8 mouse cellular contexts compared by ENCODE assay signal in the genomic region with DNA sequence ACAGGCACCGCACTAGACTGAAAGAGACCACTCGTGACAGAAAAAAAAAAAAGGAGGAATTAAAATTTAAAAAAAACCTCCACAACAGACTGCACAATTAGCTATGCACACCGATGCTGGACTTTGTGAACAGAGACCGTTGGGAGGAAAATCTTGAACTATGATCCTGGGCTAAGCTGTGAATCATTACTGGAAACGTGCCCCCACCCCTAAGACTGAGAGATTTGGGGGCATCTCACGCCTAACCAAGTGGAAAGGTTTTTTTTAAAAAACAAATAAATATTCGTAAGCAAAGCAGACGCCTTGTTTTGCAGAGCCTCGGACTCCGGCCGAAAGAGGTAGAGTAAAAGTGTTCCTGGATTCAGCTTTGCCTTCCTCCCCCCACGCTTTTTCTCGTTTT. TPM values are rescaled to one million over a fixed set of nuclear protein-coding genes. Genes with fewer than 3 reads are reported as not detected.
DNase-seq lines count a peak whose midpoint lies in the region; ATAC-seq and TF ChIP-seq lines count a peak whose summit lies in the region.

No protein-coding gene starts in this region.

- 1% methylated on average over 13 of the region's 13 CpGs for WGBS in lung, embryonic 16.5 days
- 1% methylated on average over 13 of the region's 13 CpGs for WGBS in forebrain, embryonic 12.5 days
- WGBS in limb, embryonic 11.5 days = 3% methylated on average over 13 of the region's 13 CpGs
- under 1% methylated on average over 13 of the region's 13 CpGs for WGBS in olfactory bulb, adult 2 months

- peak overlapping the region; percentile 62 for H3K9ac ChIP-seq in lung, embryonic 16.5 days (ENCODE audit: low read length)
- H3K9ac ChIP-seq in forebrain, embryonic 12.5 days = peak overlapping the region; percentile 62
- H3K9ac ChIP-seq in limb, embryonic 11.5 days (ENCODE audit: low read length) = no peak overlapping the region

- H3K9me3 ChIP-seq in lung, embryonic 16.5 days (ENCODE audit: control insufficient read depth, low read length) = no peaks in the 10 kb centered on the region
- H3K9me3 ChIP-seq in forebrain, embryonic 12.5 days = no peaks in the 10 kb centered on the region
- H3K9me3 ChIP-seq in limb, embryonic 11.5 days (ENCODE audit: control insufficient read depth, low read length) = no peaks in the 10 kb centered on the region

- no peak for TF ChIP-seq CTCF in olfactory bulb, adult 2 months (IDR thresholded peaks at IDR 0.05; ENCODE audit: insufficient read depth, low read depth, low read length)

- H3K27me3 ChIP-seq in lung, embryonic 16.5 days (ENCODE audit: control insufficient read depth, insufficient read depth, low read depth, low read length) = peaks cover 29% of the 10 kb centered on the region
- peaks cover 21% of the 10 kb centered on the region for H3K27me3 ChIP-seq in forebrain, embryonic 12.5 days
- H3K27me3 ChIP-seq in limb, embryonic 11.5 days (ENCODE audit: control insufficient read depth, insufficient read depth, low read length) = peaks cover 28% of the 10 kb centered on the region

- ATAC-seq in lung, embryonic 16.5 days (ENCODE audit: low read depth) = no peak
- no peak for ATAC-seq in forebrain, embryonic 12.5 days (ENCODE audit: low FRiP score)
- ATAC-seq in limb, embryonic 11.5 days (ENCODE audit: insufficient number of reproducible peaks, low FRiP score, low TSS enrichment, low read depth) = no peak
- no peak for ATAC-seq in erythroid progenitor cell, adult 5-6 weeks (replicated peaks; ENCODE audit: low FRiP score, poor library complexity, severe bottlenecking)

- no peak overlapping the region for H3K27ac ChIP-seq in lung, embryonic 16.5 days (ENCODE audit: low read length)
- peak overlapping the region; percentile 59; the same call in 1 of the 2 replicates for H3K27ac ChIP-seq in forebrain, embryonic 12.5 days
- no peak overlapping the region for H3K27ac ChIP-seq in limb, embryonic 11.5 days (replicated peaks; ENCODE audit: low read depth, low read length)
- H3K27ac ChIP-seq in olfactory bulb, adult 2 months (ENCODE audit: insufficient read depth, low read depth, low read length) = peak overlapping the region; percentile 86

- H3K4me2 ChIP-seq in lung, embryonic 16.5 days (ENCODE audit: low read depth, low read length) = peak overlapping the region; percentile 64
- peak overlapping the region; percentile 92 for H3K4me2 ChIP-seq in forebrain, embryonic 12.5 days
- H3K4me2 ChIP-seq in limb, embryonic 11.5 days (ENCODE audit: low read depth, severe bottlenecking) = peak overlapping the region; percentile 74

- DNase-seq in lung, postnatal 10 days = no peak
- peak; percentile 28 for DNase-seq in limb, embryonic 11.5 days (ENCODE audit: low spot score)
- DNase-seq in thymus, postnatal 14 days = no peak
- no peak for DNase-seq in B cell, adult 2 months

- peaks cover 9% of the 10 kb centered on the region for H3K4me1 ChIP-seq in lung, embryonic 16.5 days (replicated peaks; ENCODE audit: control insufficient read depth, insufficient read depth, low read length)
- H3K4me1 ChIP-seq in forebrain, embryonic 12.5 days = peaks cover 15% of the 10 kb centered on the region
- no peaks in the 10 kb centered on the region for H3K4me1 ChIP-seq in limb, embryonic 11.5 days (ENCODE audit: control insufficient read depth, insufficient read depth, low read length)
- peaks cover 11% of the 10 kb centered on the region; the same call in 1 of the 2 replicates for H3K4me1 ChIP-seq in olfactory bulb, adult 2 months (ENCODE audit: control insufficient read depth, insufficient read depth, low read length)

- TF ChIP-seq POLR2A in olfactory bulb, adult 2 months (IDR thresholded peaks at IDR 0.05; ENCODE audit: insufficient read depth, low read depth, low read length) = no peak

- H3K4me3 ChIP-seq in lung, embryonic 16.5 days (ENCODE audit: low read length) = peak overlapping the region; percentile 66
- H3K4me3 ChIP-seq in forebrain, embryonic 12.5 days (replicated peaks) = peak overlapping the region; percentile 55
- H3K4me3 ChIP-seq in limb, embryonic 11.5 days (ENCODE audit: low read depth, low read length) = peak overlapping the region; percentile 54
- peak overlapping the region; percentile 88 for H3K4me3 ChIP-seq in olfactory bulb, adult 2 months (ENCODE audit: insufficient read depth, low read depth, low read length)

- H3K36me3 ChIP-seq in lung, embryonic 16.5 days (ENCODE audit: control insufficient read depth, insufficient read depth, low read length) = no peaks in the 10 kb centered on the region
- no peaks in the 10 kb centered on the region for H3K36me3 ChIP-seq in forebrain, embryonic 12.5 days (replicated peaks)
- no peaks in the 10 kb centered on the region for H3K36me3 ChIP-seq in limb, embryonic 11.5 days (ENCODE audit: control insufficient read depth, insufficient read depth, low read length)

RNA-seq across cellular contexts. Expression of a gene that starts 0.4 kb away (rescaled TPM):
- polyA plus RNA-seq in lung, embryonic 16.5 days (2015; fragmentation: Nextera tagmentation; extraction: Ambion mirVana) = 21.8 and 22.9 TPM in 2 replicates
- 8.3 and 8.9 TPM in 2 replicates for polyA plus RNA-seq in forebrain, embryonic 12.5 days (2016; fragmentation: Nextera tagmentation; extraction: Ambion mirVana)
- polyA plus RNA-seq in limb, embryonic 11.5 days (2014; fragmentation: Nextera tagmentation; extraction: Ambion mirVana) = 6.4 and 6.6 TPM in 2 replicates
- 35.2 and 39.8 TPM in 2 replicates for polyA plus RNA-seq in olfactory bulb, adult 2 months (2012; ENCODE audit: insufficient read depth, insufficient read length, low replicate concordance, missing spikeins)
- total RNA-seq in erythroid progenitor cell, adult 5-6 weeks (2015; ENCODE audit: low replicate concordance) = not detected in 2 replicates
- total RNA-seq in erythroid progenitor cell, adult 5-6 weeks (2017; ENCODE audit: low replicate concordance) = not detected in 2 replicates

Comparison
In these comparisons a context has a peak if more than half of its experiments do, and no peak if none do; other contexts are left out.
1. H3K27ac ChIP-seq: peak in forebrain, embryonic 12.5 days (single experiment) and olfactory bulb, adult 2 months (single experiment); none in lung, embryonic 16.5 days (single experiment) and limb, embryonic 11.5 days (single experiment).
2. Peak in every context shown above with its lines, with median percentiles within 50 percentile points of each other: H3K4me2 ChIP-seq and H3K4me3 ChIP-seq.